Mouse (Mus musculus): ENCODE measurements around the gene Cfc1. TPM values are rescaled to one million over a fixed set of nuclear protein-coding genes. Genes with fewer than 3 reads are reported as not detected.

The Cfc1 gene
- total and polyA plus RNA-seq, 3 experiments = 0.11 TPM; not detected in 2

GRCm38 (mm10) chr1:34582218-34582617, 46.8 kb downstream of the Cfc1 start:
- Histone ChIP-seq H3K9me3 (replicated peaks) (peaks cover 6% of the 10 kb centered on the region), H3K36me3 (replicated peaks) (no peaks in the 10 kb centered on the region), H3K4me1 (ENCODE audit: insufficient read depth, low read depth, low read length) (peaks cover 4% of the 10 kb centered on the region; the same call in 1 of the 2 replicates), H3K4me3 (ENCODE audit: low read depth, low read length) (no peak overlapping the region), H3K27me3 (ENCODE audit: insufficient read depth, low read length) (peaks cover 10% of the 10 kb centered on the region; the same call in 1 of the 2 replicates)
- DNase-seq (ENCODE audit: low spot score) (no peak), ATAC-seq (ENCODE audit: extremely low read depth, insufficient number of reproducible peaks, low FRiP score, poor library complexity, severe bottlenecking) (no peak)
- TF ChIP-seq POLR2AphosphoS5 (IDR thresholded peaks at IDR 0.05; ENCODE audit: insufficient replicate concordance, low read depth, low read length) = no peak
- no peak for TF ChIP-seq GATA1 (IDR thresholded peaks at IDR 0.05; ENCODE audit: borderline replicate concordance, low read length)
- no peak for TF ChIP-seq TAL1 (conservative IDR thresholded peaks at IDR 0.05; ENCODE audit: low read depth, low read length)
- TF ChIP-seq CTCF (IDR thresholded peaks at IDR 0.05; ENCODE audit: low read depth, low read length) = no peak
- no peak for TF ChIP-seq GATA2 (IDR thresholded peaks at IDR 0.05; ENCODE audit: borderline replicate concordance, low read depth, low read length)

- no peaks in the 10 kb centered on the region for H3K36me3 ChIP-seq (replicated peaks)
- H3K4me1 ChIP-seq (ENCODE audit: insufficient read depth, low read depth, low read length) = peaks cover 4% of the 10 kb centered on the region; the same call in 1 of the 2 replicates
- H3K9me3 ChIP-seq (replicated peaks) = peaks cover 6% of the 10 kb centered on the region
- no peak for ATAC-seq (ENCODE audit: extremely low read depth, insufficient number of reproducible peaks, low FRiP score, poor library complexity, severe bottlenecking)
- TF ChIP-seq CTCF (IDR thresholded peaks at IDR 0.05; ENCODE audit: low read depth, low read length) (no peak), GATA2 (IDR thresholded peaks at IDR 0.05; ENCODE audit: borderline replicate concordance, low read depth, low read length) (no peak), GATA1 (IDR thresholded peaks at IDR 0.05; ENCODE audit: borderline replicate concordance, low read length) (no peak), POLR2AphosphoS5 (IDR thresholded peaks at IDR 0.05; ENCODE audit: insufficient replicate concordance, low read depth, low read length) (no peak), TAL1 (conservative IDR thresholded peaks at IDR 0.05; ENCODE audit: low read depth, low read length) (no peak)
- DNase-seq (ENCODE audit: low spot score) = no peak
- H3K4me3 ChIP-seq (ENCODE audit: low read depth, low read length) = no peak overlapping the region
- peaks cover 12% of the 10 kb centered on the region; the same call in 1 of the 2 replicates for H3K27me3 ChIP-seq (ENCODE audit: insufficient read depth, low read length)
Measured at GRCm38 (mm10) chr1:34583821-34584263, 48.4 kb downstream of the Cfc1 start.

GRCm38 (mm10) chr1:34584736-34585135, 49.3 kb downstream of the Cfc1 start:
- peaks cover 8% of the 10 kb centered on the region; the same call in 1 of the 2 replicates for H3K27me3 ChIP-seq (ENCODE audit: insufficient read depth, low read length)
- ATAC-seq (ENCODE audit: extremely low read depth, insufficient number of reproducible peaks, low FRiP score, poor library complexity, severe bottlenecking) (no peak), DNase-seq (ENCODE audit: low spot score) (no peak)
- no peaks in the 10 kb centered on the region for H3K4me1 ChIP-seq (ENCODE audit: insufficient read depth, low read depth, low read length)
- H3K4me3 ChIP-seq (ENCODE audit: low read depth, low read length) = no peak overlapping the region
- TF ChIP-seq POLR2AphosphoS5 (IDR thresholded peaks at IDR 0.05; ENCODE audit: insufficient replicate concordance, low read depth, low read length) (no peak), CTCF (IDR thresholded peaks at IDR 0.05; ENCODE audit: low read depth, low read length) (no peak), TAL1 (conservative IDR thresholded peaks at IDR 0.05; ENCODE audit: low read depth, low read length) (no peak), GATA1 (IDR thresholded peaks at IDR 0.05; ENCODE audit: borderline replicate concordance, low read length) (no peak), GATA2 (IDR thresholded peaks at IDR 0.05; ENCODE audit: borderline replicate concordance, low read depth, low read length) (no peak)
- no peaks in the 10 kb centered on the region for H3K36me3 ChIP-seq (replicated peaks)
- H3K9me3 ChIP-seq (replicated peaks) = 0 out of 2 replicates have a peak, but pooled peaks cover under 1% of the 10 kb centered on the region

GRCm38 (mm10) chr1:34587298-34588096, 52.0 kb downstream of the Cfc1 start:
- ATAC-seq (ENCODE audit: extremely low read depth, insufficient number of reproducible peaks, low FRiP score, poor library complexity, severe bottlenecking) = no peak
- no peak overlapping the region for H3K4me3 ChIP-seq (ENCODE audit: low read depth, low read length)
- peaks cover 8% of the 10 kb centered on the region for H3K27me3 ChIP-seq (ENCODE audit: insufficient read depth, low read length)
- no peaks in the 10 kb centered on the region for H3K36me3 ChIP-seq (replicated peaks)
- TF ChIP-seq CTCF (IDR thresholded peaks at IDR 0.05; ENCODE audit: low read depth, low read length) (no peak), TAL1 (conservative IDR thresholded peaks at IDR 0.05; ENCODE audit: low read depth, low read length) (no peak), GATA1 (IDR thresholded peaks at IDR 0.05; ENCODE audit: borderline replicate concordance, low read length) (no peak)
- H3K9me3 ChIP-seq (replicated peaks) = no peaks in the 10 kb centered on the region
- no peaks in the 10 kb centered on the region for H3K4me1 ChIP-seq (ENCODE audit: insufficient read depth, low read depth, low read length)
- DNase-seq (ENCODE audit: low spot score) = no peak

Other genes starting within 250 kb of the Cfc1 start
- 97.1 and 135 TPM in 2 replicates for gene Ccdc115, start 96.0 kb upstream of the Cfc1 start, total RNA-seq (2014; fragmentation: Nextera tagmentation)
- gene Ccdc115, start 96.0 kb upstream of the Cfc1 start, total RNA-seq (2017) = 146 TPM in 2 replicates
- 60.5 and 74.6 TPM in 2 replicates for gene Ccdc115, start 96.0 kb upstream of the Cfc1 start, polyA plus RNA-seq (2012)
- gene Imp4, start 95.8 kb upstream of the Cfc1 start, total RNA-seq (2014; fragmentation: Nextera tagmentation) = 121 and 129 TPM in 2 replicates
- 35.5 and 36.5 TPM in 2 replicates for gene Imp4, start 95.8 kb upstream of the Cfc1 start, total RNA-seq (2017)
- gene Imp4, start 95.8 kb upstream of the Cfc1 start, polyA plus RNA-seq (2012) = 50.4 and 71.2 TPM in 2 replicates
- 47.9 and 57.9 TPM in 2 replicates for gene Ptpn18, start 75.9 kb upstream of the Cfc1 start, total RNA-seq (2014; fragmentation: Nextera tagmentation)
- 104 and 190 TPM in 2 replicates for gene Ptpn18, start 75.9 kb upstream of the Cfc1 start, total RNA-seq (2017)
- gene Ptpn18, start 75.9 kb upstream of the Cfc1 start, polyA plus RNA-seq (2012) = 117 and 173 TPM in 2 replicates
- not detected in 2 replicates for gene Prss39, start 37.2 kb upstream of the Cfc1 start, total RNA-seq (2014; fragmentation: Nextera tagmentation)
- gene Prss39, start 37.2 kb upstream of the Cfc1 start, total RNA-seq (2017) = 0.22 TPM in 1 of 2 replicates, not detected in the other
- gene Prss39, start 37.2 kb upstream of the Cfc1 start, polyA plus RNA-seq (2012) = not detected in 2 replicates
- gene Prss40, start 25.3 kb downstream of the Cfc1 start, total RNA-seq (2014; fragmentation: Nextera tagmentation) = not detected in 2 replicates
- gene Prss40, start 25.3 kb downstream of the Cfc1 start, total RNA-seq (2017) = 0.17 and 0.33 TPM in 2 replicates
- gene Prss40, start 25.3 kb downstream of the Cfc1 start, polyA plus RNA-seq (2012) = not detected in 2 replicates
- gene Amer3, start 44.0 kb downstream of the Cfc1 start, total RNA-seq (2014; fragmentation: Nextera tagmentation) = not detected in 2 replicates
- 0.05 and 0.06 TPM in 2 replicates for gene Amer3, start 44.0 kb downstream of the Cfc1 start, total RNA-seq (2017)
- gene Amer3, start 44.0 kb downstream of the Cfc1 start, polyA plus RNA-seq (2012) = not detected in 2 replicates